Mouse (Mus musculus) v-Abl transformed pro-B cells (cell line): ENCODE data around the gene Adarb2.
"Not testable (repeated sequence)": the region's sequence is repeated elsewhere in the genome, so short reads cannot be mapped to it uniquely, and the experiment has no call there.

Experiments
- in situ Hi-C, 2 experiments: fragments of 400-800 bp; cut with MboI; formaldehyde crosslinking; loops; one replicate each; pipeline ENCODE4 v1.15.1; 2025; ENCODE audit not compliant: unreplicated experiment in 2 of 2

Gene Adarb2

GRCm38 (mm10) chr13:8573908-8574307 is 371.2 kb downstream of the Adarb2 start:
- in situ Hi-C loops: no loop called here

- in situ Hi-C loops: no loop called here
Measured at GRCm38 (mm10) chr13:8584257-8585005, 381.8 kb downstream of the Adarb2 start.

GRCm38 (mm10) chr13:8587447-8587846 is 384.8 kb downstream of the Adarb2 start:
- in situ Hi-C loops: no loop called here

GRCm38 (mm10) chr13:8590460-8590859 is 387.8 kb downstream of the Adarb2 start:
- in situ Hi-C loops: no loop called here

- in situ Hi-C loops: no loop called here
Measured at GRCm38 (mm10) chr13:8596977-8597646, 394.4 kb downstream of the Adarb2 start.

- in situ Hi-C loops: no loop called here
Measured at GRCm38 (mm10) chr13:8597647-8598017, 395.0 kb downstream of the Adarb2 start.

GRCm38 (mm10) chr13:8605645-8606044 is 403.0 kb downstream of the Adarb2 start:
- in situ Hi-C loops: no loop called here

GRCm38 (mm10) chr13:8608040-8608439 is 405.4 kb downstream of the Adarb2 start:
- in situ Hi-C loops: no loop called here

GRCm38 (mm10) chr13:8608918-8609317 is 406.3 kb downstream of the Adarb2 start:
- in situ Hi-C loops: not testable (repeated sequence)

GRCm38 (mm10) chr13:8610956-8611355 is 408.3 kb downstream of the Adarb2 start:
- in situ Hi-C loops: no loop called here

GRCm38 (mm10) chr13:8612618-8613391 is 410.1 kb downstream of the Adarb2 start:
- in situ Hi-C loops: no loop called here

GRCm38 (mm10) chr13:8616685-8617084 is 414.0 kb downstream of the Adarb2 start:
- in situ Hi-C loops: no loop called here

- in situ Hi-C loops: no loop called here
Measured at GRCm38 (mm10) chr13:8622263-8622662, 419.6 kb downstream of the Adarb2 start.

GRCm38 (mm10) chr13:8629565-8629964 is 426.9 kb downstream of the Adarb2 start:
- in situ Hi-C loops: no loop called here

GRCm38 (mm10) chr13:8631618-8632017 is 429.0 kb downstream of the Adarb2 start:
- in situ Hi-C loops: no loop called here

- in situ Hi-C loops: no loop called here
Measured at GRCm38 (mm10) chr13:8632072-8632471, 429.4 kb downstream of the Adarb2 start.

GRCm38 (mm10) chr13:8633385-8634337 is 431.0 kb downstream of the Adarb2 start:
- in situ Hi-C loops: no loop called here

- in situ Hi-C loops: no loop called here
Measured at GRCm38 (mm10) chr13:8642084-8642483, 439.4 kb downstream of the Adarb2 start.

- in situ Hi-C loops: no loop called here
Measured at GRCm38 (mm10) chr13:8643920-8644319, 441.3 kb downstream of the Adarb2 start.
